Mouse (Mus musculus): Measurements from ENCODE around the gene Olfr288. TPM values are rescaled to one million over a fixed set of nuclear protein-coding genes. Genes with fewer than 3 reads are reported as not detected.

The Olfr288 gene
- total RNA-seq (2021), result not detected

- no peak for DNase-seq (ENCODE audit: low spot score in 2 of 2)
- intact Hi-C loops (cut with DNase I), result no loop called here
These were observed at the start of gene Olfr288 for GRCm38 (mm10) chr15:98195442-98195841. Olfr288 (minus strand) TSS chr15:98195542.

- intact Hi-C loops (cut with DNase I), result no loop called here
- no peak for DNase-seq (ENCODE audit: low spot score in 2 of 2)
These were observed 40.1 kb upstream of the Olfr288 start for GRCm38 (mm10) chr15:98235442-98235841.

GRCm38 (mm10) chr15:98234350-98234749 is 39.0 kb upstream of the Olfr288 start, which contains the start of gene Olfr286:
Olfr286 (minus strand) TSS chr15:98234450.
- no peak for DNase-seq (ENCODE audit: low spot score in 2 of 2)
- intact Hi-C loops (cut with DNase I), result no loop called here

GRCm38 (mm10) chr15:98226096-98226495 is 30.8 kb upstream of the Olfr288 start:
- intact Hi-C loops (cut with DNase I), result no loop called here
- DNase-seq (ENCODE audit: low spot score in 2 of 2), result no peak

- DNase-seq (ENCODE audit: low spot score in 2 of 2), result no peak
- intact Hi-C loops (cut with DNase I), result no loop called here
These were observed 30.3 kb upstream of the Olfr288 start for GRCm38 (mm10) chr15:98225610-98226009.

GRCm38 (mm10) chr15:98222377-98222776 is 27.0 kb upstream of the Olfr288 start:
- intact Hi-C loops (cut with DNase I), result no loop called here
- no peak for DNase-seq (ENCODE audit: low spot score in 2 of 2)

GRCm38 (mm10) chr15:98220877-98221276 is 25.5 kb upstream of the Olfr288 start, which contains the start of the genes Gm44579 and Olfr287:
Gm44579 (minus strand) TSS chr15:98220977.
Olfr287 (minus strand) TSS chr15:98221056.
- peak in 1 of 2 experiments; percentile 16 for DNase-seq (ENCODE audit: low spot score in 2 of 2)
- intact Hi-C loops (cut with DNase I), result no loop called here

GRCm38 (mm10) chr15:98214130-98214529 is 18.8 kb upstream of the Olfr288 start:
- DNase-seq (ENCODE audit: low spot score in 2 of 2), result no peak
- intact Hi-C loops (cut with DNase I), result no loop called here

- DNase-seq (ENCODE audit: low spot score in 2 of 2), result no peak
- intact Hi-C loops (cut with DNase I), result no loop called here
These were observed 18.1 kb upstream of the Olfr288 start for GRCm38 (mm10) chr15:98213336-98213870.

- DNase-seq (ENCODE audit: low spot score in 2 of 2), result no peak
These were observed 14.3 kb upstream of the Olfr288 start for GRCm38 (mm10) chr15:98209676-98210075.

GRCm38 (mm10) chr15:98184456-98184855 is 10.9 kb downstream of the Olfr288 start:
- DNase-seq (ENCODE audit: low spot score in 2 of 2), result no peak
- intact Hi-C loops (cut with DNase I), result loop anchor here (5.0 kb wide), 1 partner anchor 113 kb away; the partner anchor contains the start of gene Zfp641

More at GRCm38 (mm10) chr15:98209676-98210075, 14.3 kb upstream of the Olfr288 start:
- intact Hi-C loops (cut with DNase I), result no loop called here

GRCm38 (mm10) chr15:98181856-98182570 is 13.3 kb downstream of the Olfr288 start:
- intact Hi-C loops (cut with DNase I), result loop anchor here (2.0 to 5.0 kb wide), 2 partner anchors 115 to 209 kb away; partner anchors contain the start of gene Zfp641
- no peak for DNase-seq (ENCODE audit: low spot score in 2 of 2)

GRCm38 (mm10) chr15:98181132-98181711 is 14.1 kb downstream of the Olfr288 start:
- DNase-seq (ENCODE audit: low spot score in 2 of 2), result peak; percentile 91 to 98
- intact Hi-C loops (cut with DNase I), result loop anchor here (2.0 to 5.0 kb wide), 2 partner anchors 116 to 210 kb away; partner anchors contain the start of gene Zfp641

- DNase-seq (ENCODE audit: low spot score in 2 of 2), result no peak
- intact Hi-C loops (cut with DNase I), result loop anchor here (2.0 to 5.0 kb wide), 2 partner anchors 117 to 210 kb away; partner anchors contain the start of gene Zfp641
These were observed 14.7 kb downstream of the Olfr288 start for GRCm38 (mm10) chr15:98180567-98181131.

- no peak for DNase-seq (ENCODE audit: low spot score in 2 of 2)
- intact Hi-C loops (cut with DNase I), result no loop called here
These were observed 18.0 kb downstream of the Olfr288 start for GRCm38 (mm10) chr15:98177320-98177719.

GRCm38 (mm10) chr15:98173821-98174220 is 21.5 kb downstream of the Olfr288 start:
- DNase-seq (ENCODE audit: low spot score in 2 of 2), result peak; percentile 87 to 94
- intact Hi-C loops (cut with DNase I), result no loop called here

- intact Hi-C loops (cut with DNase I), result no loop called here
- no peak for DNase-seq (ENCODE audit: low spot score in 2 of 2)
These were observed 23.2 kb downstream of the Olfr288 start for GRCm38 (mm10) chr15:98172113-98172512.

GRCm38 (mm10) chr15:98170917-98171316 is 24.4 kb downstream of the Olfr288 start:
- no peak for DNase-seq (ENCODE audit: low spot score in 2 of 2)
- intact Hi-C loops (cut with DNase I), result no loop called here

GRCm38 (mm10) chr15:98170365-98170764 is 25.0 kb downstream of the Olfr288 start:
- intact Hi-C loops (cut with DNase I), result no loop called here

GRCm38 (mm10) chr15:98168622-98169004 is 26.7 kb downstream of the Olfr288 start:
- DNase-seq (ENCODE audit: low spot score in 2 of 2), result no peak
- intact Hi-C loops (cut with DNase I), result loop anchor here (5.0 kb wide), 1 partner anchor 76 kb away; the partner anchor contains the start of genes Pfkm and Senp1

More at GRCm38 (mm10) chr15:98170365-98170764, 25.0 kb downstream of the Olfr288 start:
- peak; percentile 47 to 82 for DNase-seq (ENCODE audit: low spot score in 2 of 2)

Data from left cerebral cortex, postnatal 25 days (tissue).